Mouse (Mus musculus) activated CD4-positive, CD25-positive, alpha-beta regulatory T cell, adult 4 months (primary cell): ENCODE measurements around the gene Ppp1r12a. TPM values are rescaled to one million over a fixed set of nuclear protein-coding genes. Genes with fewer than 3 reads are reported as not detected.
A peak's percentile ranks its signal among the peaks of the same experiment; 100 is the strongest.

Source experiments
- ATAC-seq: one replicate; pipeline ENCODE4 v1.8.0; 2017
- polyA plus RNA-seq, 2 experiments: library from polyadenylated mRNA; unstranded; fragments of 100-300 nt; shearing (Covaris generic); gene quantifications; one replicate each; pipeline ENCODE4 v1.2.1; 2017

Gene Ppp1r12a
- polyA plus RNA-seq, 2 experiments from 2014 or later: 253 to 272 TPM

- ATAC-seq: no peak
These were observed 130.7 kb downstream of the Ppp1r12a start for GRCm38 (mm10) chr10:108292651-108293050.

GRCm38 (mm10) chr10:108293620-108294195, 131.7 kb downstream of the Ppp1r12a start:
- ATAC-seq: no peak

- ATAC-seq: no peak
These were observed 132.8 kb downstream of the Ppp1r12a start for GRCm38 (mm10) chr10:108294766-108295165.

- no peak for ATAC-seq
These were observed 134.5 kb downstream of the Ppp1r12a start for GRCm38 (mm10) chr10:108296446-108296845.

- no peak for ATAC-seq
These were observed 136.3 kb downstream of the Ppp1r12a start for GRCm38 (mm10) chr10:108298261-108298660.

- no peak for ATAC-seq
These were observed 137.0 kb downstream of the Ppp1r12a start for GRCm38 (mm10) chr10:108298841-108299545.

- no peak for ATAC-seq
These were observed 137.8 kb downstream of the Ppp1r12a start for GRCm38 (mm10) chr10:108299828-108300227.

- peak; percentile 79 for ATAC-seq
These were observed 138.8 kb downstream of the Ppp1r12a start for GRCm38 (mm10) chr10:108300843-108301242.

- ATAC-seq: no peak
These were observed 145.8 kb downstream of the Ppp1r12a start for GRCm38 (mm10) chr10:108307772-108308171.

- no peak for ATAC-seq
These were observed 148.2 kb downstream of the Ppp1r12a start for GRCm38 (mm10) chr10:108310195-108310594.

- ATAC-seq: no peak
These were observed 149.4 kb downstream of the Ppp1r12a start for GRCm38 (mm10) chr10:108311396-108311795.

GRCm38 (mm10) chr10:108313845-108314244, 151.9 kb downstream of the Ppp1r12a start:
- no peak for ATAC-seq

GRCm38 (mm10) chr10:108314396-108314795, 152.4 kb downstream of the Ppp1r12a start:
- ATAC-seq: no peak

- no peak for ATAC-seq
These were observed 153.2 kb downstream of the Ppp1r12a start for GRCm38 (mm10) chr10:108315236-108315635.

- ATAC-seq: no peak
These were observed 166.4 kb downstream of the Ppp1r12a start for GRCm38 (mm10) chr10:108328356-108328755.

- no peak for ATAC-seq
These were observed 167.0 kb downstream of the Ppp1r12a start for GRCm38 (mm10) chr10:108328983-108329382.

- ATAC-seq: no peak
These were observed 167.8 kb downstream of the Ppp1r12a start for GRCm38 (mm10) chr10:108329771-108330170.

- ATAC-seq: no peak
These were observed 169.0 kb downstream of the Ppp1r12a start for GRCm38 (mm10) chr10:108330964-108331363.

- ATAC-seq: peak; percentile 75
These were observed 170.0 kb downstream of the Ppp1r12a start, which contains the start of gene Pawr for GRCm38 (mm10) chr10:108331784-108332561. Gene Pawr (plus strand): TSS chr10:108332121.

- ATAC-seq: no peak
These were observed 170.9 kb downstream of the Ppp1r12a start for GRCm38 (mm10) chr10:108332571-108333541.

GRCm38 (mm10) chr10:108333642-108334041, 171.6 kb downstream of the Ppp1r12a start:
- no peak for ATAC-seq
